Mouse (Mus musculus): ENCODE data around the gene Tst.

Gene Tst

DNA sequence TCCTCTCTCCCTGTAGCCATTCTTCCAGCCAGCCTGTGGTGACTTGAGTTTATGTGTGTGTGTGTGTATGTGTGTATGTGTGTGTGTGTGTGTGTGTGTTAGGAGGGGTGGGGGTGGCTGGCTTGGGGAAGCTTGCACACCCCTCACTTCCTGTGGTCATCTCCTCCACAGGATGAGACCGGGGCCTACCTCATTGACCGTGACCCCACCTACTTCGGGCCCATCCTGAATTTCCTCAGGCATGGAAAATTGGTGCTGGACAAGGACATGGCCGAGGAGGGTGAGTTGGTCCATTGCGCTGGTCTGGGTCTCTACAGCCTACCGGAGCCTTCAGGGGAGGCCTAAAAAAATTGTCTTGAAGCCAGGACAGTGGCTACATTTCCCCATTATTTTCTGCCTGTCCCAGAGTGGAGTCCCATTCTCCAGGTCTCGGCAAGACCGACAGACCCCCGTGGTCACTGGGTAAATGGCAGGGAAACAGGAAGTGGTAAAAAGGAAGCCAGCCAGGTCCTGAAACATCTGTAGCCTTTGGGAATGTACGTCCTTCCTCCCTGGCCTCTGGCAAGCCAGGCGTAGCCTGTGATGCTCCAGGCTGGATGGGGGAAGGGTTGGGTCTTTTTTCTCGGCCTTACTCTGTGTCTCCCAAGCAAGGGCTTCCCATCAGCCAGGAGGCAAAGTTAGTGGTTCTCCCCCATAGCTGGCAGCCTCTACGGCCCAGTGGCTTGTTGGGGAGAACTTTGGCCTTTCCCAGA lies 24.3 kb upstream of the Tst start:
- DNase-seq = no peak

DNA sequence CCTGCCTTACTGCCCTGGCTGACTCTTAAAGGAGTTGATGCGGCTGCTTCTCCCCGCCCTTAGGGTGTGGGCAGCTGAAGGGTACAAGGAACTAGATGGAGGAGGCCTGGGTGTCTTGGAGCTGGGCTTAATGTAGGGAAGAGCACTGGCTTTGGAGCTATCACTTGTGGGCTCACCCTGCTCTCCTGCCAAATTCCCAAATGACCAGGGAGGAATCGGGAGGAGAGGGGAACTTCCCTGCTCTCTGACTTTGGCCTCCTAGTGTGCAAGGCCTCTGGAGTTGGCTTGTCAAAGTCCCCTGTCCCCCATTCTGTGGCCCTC lies 23.4 kb upstream of the Tst start:
- DNase-seq = no peak

DNA sequence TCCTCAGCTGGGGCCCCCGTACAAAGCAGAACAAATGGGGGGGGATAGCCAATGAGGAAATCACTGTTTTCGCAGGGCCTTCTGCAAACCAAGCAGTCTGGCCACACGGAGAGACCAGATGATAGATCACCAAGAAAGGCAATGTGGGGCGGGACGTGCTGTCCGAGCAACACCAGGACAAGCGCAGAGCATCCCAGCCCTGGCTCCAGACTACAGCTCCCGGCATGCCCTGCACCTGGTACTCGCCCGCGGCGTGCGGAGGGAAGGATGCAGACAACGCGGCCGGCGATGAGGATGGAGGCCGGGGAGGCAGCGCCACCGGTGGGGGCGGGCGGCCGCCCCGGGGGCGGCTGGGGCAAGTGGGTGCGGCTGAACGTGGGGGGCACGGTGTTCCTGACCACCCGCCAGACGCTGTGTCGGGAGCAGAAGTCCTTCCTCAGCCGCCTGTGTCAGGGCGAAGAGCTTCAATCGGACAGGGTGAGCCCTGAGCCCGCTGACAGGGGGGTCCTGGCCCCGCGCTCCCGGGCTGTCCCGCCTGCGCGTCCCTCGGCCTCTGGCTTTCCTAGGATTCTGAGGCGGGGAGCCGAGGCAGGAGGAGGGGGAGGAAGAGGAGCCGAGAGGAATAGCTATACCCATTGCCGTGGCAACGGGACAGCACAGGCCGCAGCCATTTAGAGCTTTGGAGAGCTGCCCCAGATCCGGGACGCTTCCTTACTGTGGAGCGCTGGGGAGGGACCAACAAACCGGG lies 22.9 kb upstream of the Tst start, which contains the start of gene Kctd17:
Gene Kctd17, plus strand, starts transcription at position 174 of the 748 bp plus-strand sequence.
- peak; percentile 88 to 93 for DNase-seq

DNA sequence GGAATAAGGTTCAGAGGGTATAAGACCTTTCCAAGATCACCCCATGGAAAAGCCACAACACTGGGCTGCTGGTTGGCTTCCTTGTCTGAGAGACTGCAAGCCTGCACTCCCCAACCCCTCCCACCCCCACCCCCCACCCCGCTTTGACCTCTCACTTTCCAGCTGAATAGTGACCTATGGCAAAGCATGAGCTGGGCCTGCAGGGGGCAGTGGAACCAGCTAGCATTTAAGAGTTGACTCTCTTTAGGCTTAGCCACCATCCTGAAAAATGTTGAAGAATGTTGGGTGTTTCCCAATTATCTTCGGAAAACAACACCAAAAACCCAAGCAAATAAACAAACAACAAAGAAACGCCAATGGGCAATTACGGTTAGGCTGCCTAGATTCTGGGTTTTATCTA lies 19.5 kb upstream of the Tst start:
- no peak for DNase-seq

DNA sequence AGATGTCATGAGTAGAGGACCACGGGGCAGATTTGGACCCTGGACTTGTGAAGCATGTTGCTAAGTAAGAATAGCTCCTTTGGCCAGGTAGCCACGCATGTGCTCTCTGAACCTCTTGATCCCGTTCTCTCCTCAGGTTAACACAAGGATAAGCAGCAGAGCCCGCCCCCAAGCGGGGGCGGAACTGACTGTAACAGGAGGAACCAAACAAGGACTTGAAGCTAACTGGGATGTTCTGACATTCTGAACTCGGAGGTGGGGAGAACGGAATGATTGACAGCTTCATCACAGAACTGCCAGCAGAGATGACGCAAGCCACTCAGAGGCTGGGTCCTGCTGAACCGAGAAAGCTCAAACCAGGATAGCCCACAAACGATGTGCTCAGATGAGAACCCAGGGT lies 18.8 kb upstream of the Tst start:
- DNase-seq = no peak

DNA sequence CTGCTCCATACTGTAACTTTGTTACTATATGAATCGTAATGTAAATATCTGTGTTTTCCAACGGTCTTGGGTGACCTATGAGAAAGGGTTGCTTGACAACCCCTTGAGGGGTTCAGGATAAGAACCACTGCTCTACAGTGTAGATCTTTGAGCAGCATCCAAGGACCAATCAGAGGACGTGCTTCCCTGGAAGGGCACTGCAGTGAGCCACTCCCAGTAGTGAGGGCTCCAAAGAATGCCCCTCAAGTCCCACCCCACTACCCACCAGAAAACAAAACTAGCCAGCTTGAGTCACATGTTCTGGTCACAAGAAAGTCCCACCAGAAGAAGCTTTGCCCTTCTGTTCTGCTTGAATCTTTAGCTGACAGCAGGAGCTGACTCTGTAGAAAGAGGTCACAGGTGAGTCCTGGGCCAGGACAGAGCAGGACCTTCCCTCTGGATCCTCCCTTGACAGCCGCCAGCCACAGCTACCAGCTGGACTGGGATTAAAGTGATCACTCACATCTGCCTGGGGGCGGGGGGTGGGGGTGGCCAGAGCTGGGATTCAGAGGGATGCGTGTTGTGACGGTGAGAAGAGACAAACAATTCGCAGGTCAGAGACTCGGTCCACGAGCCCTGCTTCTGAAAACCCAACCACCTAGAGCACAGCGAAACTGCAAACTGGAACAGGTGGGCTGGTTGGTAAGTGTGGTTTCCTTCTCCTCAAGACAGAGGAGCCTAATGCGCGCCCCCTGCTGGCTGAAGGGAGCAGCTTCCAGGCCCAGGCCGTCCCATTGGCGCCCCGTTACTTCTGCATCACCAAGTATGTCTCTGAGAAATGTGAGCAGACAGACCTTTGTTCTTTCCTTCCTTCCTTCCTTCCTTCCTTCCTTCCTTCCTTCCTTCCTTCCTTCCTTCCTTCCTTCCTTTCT lies 16.6 kb upstream of the Tst start:
- peak; percentile 86 to 91 for DNase-seq

DNA sequence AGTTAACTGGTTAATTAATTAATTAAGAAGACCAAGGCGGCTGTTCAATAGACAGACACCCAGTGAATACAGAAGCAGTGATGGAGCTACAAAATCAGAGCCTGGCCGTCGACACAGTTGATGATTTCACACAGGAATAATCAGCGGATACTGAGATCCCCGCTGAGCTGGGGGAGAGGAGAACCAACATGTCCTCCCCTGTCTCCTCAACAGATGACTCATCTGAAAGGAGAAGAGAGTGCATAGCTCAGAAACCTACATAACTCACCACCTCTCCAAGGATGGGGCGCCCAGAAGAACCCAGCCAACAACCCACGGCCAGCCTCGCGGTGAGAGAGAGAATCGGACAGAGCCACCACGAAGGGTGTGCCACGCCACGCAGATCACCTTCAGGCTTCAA lies 14.7 kb upstream of the Tst start:
- no peak for DNase-seq

DNA sequence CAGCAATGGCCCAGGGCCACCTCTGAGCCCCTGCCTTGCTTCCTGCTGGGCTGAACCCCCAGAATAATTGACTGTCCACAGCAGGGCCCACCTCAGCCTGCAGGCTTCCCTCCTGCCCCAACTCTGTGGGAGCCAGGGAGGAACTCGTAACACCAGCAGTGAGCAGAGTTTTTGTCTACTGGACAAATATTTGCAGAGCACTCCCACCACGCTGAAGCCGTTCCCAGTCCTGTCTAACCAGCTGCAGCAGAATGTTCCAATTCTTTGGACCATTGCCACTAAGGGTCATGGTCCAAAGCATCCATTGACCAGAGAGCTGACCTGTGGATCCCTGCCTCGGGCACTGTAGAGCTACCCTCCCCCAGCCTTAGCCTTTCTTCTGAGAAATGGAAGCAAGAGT lies 11.2 kb upstream of the Tst start:
- DNase-seq = no peak

DNA sequence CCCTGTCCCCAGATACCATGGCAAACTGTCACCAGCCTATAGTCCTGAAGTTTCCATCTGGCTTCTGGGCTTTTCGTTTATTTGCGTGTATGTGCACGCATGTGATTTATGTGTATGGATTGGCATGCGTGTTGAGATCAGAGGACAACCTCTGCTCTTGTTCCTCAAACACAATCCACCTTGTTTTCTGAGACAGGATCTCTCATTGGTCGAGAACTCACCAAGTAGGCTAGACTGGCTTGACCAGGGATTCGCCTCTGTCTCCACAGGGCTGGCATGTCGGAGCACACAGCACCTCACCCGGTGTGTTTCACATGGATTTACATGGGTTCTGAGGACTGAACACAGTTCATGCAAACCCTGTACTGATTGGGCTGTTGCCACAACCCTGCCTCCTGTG lies 8.4 kb upstream of the Tst start:
- no peak for DNase-seq

DNA sequence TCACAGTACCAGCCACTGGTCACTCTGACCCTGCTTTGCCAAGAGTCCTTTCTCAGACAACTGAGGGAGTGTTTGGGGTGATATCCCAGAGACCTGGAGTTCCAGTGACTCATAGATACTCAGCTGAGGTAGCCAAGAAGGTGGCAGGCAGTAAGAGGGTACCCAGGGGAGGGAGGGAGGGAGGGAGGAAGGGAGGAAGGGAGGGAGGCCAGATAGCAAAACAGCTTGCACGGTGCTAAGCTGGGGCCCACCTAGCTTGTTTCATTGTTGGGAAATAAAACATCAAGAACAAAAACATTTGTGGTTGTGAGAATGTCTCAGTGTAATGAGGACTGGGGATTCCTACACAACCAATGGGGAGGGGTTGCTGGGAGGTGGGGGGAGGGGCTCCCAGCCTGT lies 8.0 kb upstream of the Tst start:
- no peak for DNase-seq

DNA sequence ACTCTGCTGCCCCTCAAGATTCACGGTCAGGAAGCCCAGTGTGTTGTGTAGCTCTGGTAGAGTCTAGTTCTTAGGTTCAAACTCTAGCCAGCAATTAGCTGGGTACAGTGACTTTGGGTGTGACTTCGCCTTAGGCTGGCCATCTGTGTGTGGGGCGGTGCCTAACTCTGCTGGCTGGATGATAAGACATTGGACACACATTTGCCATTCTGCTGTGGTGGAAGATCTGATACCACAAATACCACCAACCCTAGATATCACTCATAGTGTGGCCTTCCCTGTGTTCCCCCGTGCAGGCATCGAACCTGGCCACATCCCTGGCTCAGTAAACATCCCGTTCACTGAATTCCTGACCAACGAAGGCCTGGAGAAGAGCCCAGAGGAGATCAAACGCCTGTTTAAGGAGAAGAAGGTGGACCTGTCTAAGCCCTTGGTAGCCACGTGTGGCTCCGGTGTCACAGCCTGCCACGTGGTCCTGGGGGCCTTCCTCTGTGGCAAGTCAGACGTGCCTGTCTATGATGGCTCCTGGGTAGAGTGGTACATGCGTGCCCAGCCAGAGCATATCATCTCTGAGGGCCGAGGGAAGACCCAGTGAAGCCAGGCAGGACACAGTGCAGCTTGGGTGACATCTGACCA lies 7.5 kb upstream of the Tst start:
- DNase-seq = no peak

DNA sequence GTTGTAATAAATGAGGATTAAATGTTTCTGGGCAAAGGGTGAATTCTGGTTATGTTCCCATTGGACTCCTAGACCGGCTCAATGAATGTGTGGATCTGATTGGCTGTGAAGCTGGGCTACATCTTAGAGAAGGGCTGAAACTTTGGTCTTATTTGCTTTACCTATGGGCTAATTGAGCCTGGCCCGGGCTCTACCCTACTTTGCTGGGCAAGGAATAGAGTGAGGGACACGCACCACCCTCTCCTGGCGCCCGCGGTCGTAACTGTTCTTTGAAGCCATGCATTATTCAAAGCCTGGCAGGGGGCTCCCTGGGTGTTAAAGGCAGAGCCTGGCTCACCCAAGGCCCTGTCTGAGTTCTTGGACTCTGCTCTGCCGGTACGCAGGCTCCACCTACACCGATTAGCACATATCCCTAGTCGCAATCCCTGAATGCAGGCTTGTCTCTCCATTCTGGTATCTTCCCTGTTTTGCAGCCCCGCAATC lies 3.9 kb upstream of the Tst start:
- no peak for DNase-seq

DNA sequence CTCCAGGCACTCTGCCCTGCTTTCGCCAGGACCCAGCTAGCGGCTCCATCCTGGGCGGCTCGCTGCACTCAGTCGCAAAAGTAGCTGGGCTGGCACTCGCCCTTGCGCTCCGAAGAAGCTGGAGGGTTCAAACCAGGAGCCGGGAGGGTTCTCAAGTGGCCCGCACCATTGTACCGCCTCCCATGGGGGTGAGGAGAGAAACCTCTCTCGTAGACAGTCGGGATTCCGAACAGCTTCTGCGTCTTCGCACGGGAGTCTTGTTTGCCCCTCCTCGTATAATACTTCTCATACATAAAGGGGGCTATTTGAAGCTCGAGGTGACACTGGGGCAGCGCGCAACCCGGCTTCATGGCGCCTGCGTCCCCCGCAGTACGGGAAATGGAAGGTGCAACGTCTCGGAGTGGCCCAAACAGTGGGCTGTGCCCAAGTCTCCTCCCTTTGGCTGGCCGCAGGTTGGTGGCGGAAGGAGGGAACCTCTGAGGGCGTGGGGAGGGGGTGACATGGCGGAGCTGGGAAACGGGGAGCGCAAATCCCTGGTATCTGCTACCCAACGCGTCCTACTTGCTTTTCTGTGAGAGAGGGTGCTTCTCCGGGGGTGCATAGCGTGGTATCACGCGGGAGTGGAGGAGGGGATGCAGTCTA lies 707 bp upstream of the Tst start, which contains the start of gene Mpst:
Gene Mpst, plus strand, starts transcription at position 124 of the 642 bp plus-strand sequence.
- peak; percentile 89 to 92 for DNase-seq

DNA sequence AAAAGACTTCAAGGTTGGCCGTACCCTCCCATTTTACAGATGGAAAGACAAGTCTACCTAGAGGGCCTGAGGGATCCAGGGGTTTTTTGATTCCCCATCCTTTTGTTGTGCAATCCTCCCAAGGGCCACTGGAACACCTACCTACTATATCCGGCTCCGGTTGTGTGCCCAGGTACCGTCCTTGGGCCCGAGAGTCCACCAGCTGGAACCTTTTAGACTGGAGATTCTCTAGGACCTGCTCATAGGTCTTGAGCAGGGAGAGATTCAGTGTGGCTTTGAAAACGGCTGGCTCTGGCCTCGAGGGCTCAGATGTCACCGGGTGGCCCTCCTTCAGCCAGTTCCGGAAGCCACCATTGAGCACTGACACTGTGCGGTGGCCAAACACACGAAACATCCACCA lies 609 bp downstream of the Tst start:
- DNase-seq = no peak

DNA sequence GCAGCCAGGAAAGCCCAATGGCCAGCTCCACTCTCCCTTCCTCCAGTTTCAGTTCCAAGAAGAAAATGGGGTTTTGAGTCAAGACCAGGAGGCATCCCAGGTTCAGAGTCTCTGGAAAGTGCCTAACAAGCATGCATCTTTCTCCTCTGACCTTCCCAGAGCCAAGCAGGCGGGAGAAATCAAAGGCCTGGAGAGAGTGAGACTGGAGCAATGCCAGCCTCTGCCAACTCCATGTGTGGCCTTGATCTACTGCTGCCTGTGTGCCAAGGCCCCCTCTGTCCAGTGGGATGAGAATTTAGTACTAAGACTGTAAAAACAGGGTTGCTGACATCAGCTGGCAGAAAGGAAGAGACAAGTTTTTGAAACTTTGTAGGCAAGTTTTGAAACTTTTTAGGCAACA lies 1.8 kb downstream of the Tst start:
- no peak for DNase-seq

DNA sequence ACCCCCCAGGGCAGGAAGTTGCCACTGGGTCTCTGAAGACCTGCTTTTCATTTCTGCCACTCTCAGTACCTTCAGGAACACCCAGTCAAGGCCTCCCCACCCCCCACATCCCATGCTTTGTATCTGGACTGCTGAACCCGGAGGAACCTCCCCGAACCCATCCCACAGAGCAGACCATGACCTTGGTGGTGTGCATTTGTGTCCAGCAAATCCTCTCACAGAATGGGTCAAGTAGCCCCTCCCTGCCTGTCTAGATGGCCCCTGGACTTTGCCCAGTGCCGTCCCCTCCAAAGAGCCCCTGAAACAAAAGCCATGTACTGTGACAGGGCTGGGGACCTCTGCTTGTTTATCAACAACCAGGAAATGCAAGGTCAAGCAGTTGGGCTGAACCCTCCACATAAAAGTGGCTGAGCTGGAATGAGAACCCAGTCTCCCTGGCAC lies 2.4 kb downstream of the Tst start:
- DNase-seq = no peak

DNA sequence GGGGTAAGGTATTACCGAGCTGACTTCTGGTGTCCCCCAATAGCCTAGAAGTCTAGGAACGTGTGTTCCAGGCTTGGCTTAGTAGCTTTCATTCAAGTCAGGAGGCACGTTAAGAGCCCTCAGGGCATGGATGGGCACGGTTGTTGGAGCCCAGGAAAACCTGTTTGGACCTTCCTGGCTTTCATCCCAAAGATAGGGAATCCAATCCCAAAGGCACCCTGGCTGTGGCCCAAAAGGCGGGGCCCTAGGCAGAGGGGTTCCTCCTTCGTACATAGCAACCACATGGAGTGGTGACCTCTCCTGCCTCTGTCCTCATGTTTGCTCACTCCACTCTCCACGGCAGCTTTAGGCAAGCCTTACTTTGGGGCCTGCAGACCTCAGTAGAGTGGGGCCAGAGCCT lies 3.3 kb downstream of the Tst start:
- no peak for DNase-seq

DNA sequence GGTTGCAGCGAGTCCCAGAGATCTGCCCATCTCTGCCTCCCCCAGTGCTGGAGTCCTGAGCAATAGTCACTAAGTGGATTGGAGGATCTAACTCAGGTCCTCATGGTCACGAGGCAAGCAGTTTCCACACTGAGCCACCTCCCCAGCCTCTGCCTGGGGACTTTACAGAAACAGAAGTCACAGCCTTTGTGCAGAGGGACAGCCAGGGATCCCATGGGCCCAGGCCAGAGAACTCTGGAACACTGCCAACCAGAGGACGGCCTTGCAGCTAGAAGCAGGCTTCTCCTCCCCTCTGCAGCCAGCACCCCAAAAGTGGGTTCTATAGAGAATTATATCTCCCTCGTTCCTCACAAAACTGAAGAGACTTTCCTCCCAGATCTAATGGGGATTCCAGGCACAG lies 3.8 kb downstream of the Tst start:
- DNase-seq = peak; percentile 58 to 63

DNA sequence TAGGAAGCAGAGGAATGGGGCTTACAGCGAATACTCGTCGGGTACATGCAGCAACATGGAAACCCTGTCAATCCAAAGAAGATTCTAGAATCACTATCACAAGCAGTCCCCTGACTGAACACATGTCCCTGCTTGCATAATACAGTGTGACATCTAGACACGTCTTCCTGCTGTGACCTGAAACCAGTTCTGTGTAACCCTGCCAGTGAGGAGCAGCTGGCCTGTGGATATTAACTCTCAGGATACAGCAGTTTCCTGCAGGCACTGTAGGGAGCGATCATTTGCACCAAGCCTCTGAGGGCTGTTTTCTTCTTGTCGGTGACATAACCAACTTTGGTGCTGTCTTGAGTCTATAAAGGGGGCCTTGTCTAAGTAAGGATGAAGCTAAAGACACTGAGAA lies 4.4 kb downstream of the Tst start:
- no peak for DNase-seq

DNA sequence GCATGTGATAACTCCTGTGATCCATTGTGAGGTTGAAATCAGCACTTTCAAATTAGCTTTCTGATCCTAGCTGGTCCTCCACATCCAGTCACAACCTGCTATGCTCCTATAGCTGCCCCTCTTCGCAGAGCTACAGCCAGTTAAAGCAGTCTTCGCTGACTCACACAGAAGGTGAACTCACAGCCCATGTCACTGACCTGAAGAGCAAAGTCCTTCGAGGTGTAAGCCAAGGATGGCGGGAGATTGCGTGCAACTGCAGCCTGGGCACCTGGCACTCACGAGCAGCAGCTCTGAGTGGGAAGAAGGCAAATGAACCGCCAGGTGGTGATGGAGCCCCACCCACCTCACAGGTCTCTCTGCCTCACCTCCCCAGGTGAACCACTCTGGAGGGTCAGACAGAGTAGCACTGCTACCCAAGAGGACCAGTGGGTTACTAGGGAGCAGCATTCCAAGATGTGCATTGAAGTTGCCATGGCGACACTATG lies 10.2 kb downstream of the Tst start, which contains the start of gene Tex33:
Gene Tex33, minus strand, starts transcription at position 435 of the 485 bp plus-strand sequence.
- no peak for DNase-seq

DNA sequence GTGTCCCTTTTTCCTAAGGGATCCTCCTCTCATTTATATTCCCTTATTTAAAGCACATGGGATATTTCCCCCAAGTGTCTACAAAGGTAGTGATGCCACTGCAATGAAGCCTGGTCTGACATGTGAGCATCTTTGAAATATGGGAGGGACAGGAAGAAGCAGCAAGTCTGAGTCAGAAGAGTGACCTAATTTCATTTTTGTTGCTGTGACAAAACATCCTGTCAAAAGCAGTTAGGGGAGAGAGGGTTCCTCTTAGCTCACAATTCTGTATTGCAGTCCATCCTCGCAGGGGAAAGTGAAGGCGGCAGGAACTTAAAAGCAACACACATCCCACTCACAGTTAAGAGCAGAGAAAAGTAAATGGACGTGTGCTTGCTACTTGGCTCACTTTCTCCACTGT lies 14.9 kb downstream of the Tst start:
- no peak for DNase-seq

DNA sequence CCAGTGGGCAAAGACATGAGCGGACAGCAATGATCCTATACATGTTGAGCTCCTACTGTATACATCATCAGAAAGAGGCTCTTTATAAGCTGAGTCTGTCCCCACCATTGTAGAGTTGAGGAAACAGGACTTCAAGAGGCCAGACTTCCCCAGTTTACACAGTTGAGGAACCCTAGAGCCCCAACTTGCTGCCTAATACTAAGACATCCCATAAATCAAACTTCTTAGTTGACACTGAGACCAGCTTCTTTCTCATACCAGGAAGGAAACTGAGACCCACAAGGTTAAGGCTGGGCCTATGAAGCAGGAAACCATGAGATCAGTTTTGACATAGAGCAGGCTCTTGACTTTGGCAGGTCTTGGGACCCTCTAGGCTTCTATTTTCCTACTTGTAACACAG lies 20.1 kb downstream of the Tst start:
- no peak for DNase-seq

Measured in cerebellum, adult 18-20 months (tissue).